Mouse (Mus musculus) adrenal gland, postnatal 14 days (tissue): ENCODE measurements at regions not wholly inside any gene's neighbourhood (a gene's known extent, or its start where the extent isn't known, plus 50 kb on each side); places are given as distances from the start of the nearest gene placed in this dataset.

ENCODE experiments used
- DNase-seq: peaks from one replicate; pipeline ENCODE4 v3.0.0; 2021; ENCODE audit warnings: mixed read lengths

DNA sequence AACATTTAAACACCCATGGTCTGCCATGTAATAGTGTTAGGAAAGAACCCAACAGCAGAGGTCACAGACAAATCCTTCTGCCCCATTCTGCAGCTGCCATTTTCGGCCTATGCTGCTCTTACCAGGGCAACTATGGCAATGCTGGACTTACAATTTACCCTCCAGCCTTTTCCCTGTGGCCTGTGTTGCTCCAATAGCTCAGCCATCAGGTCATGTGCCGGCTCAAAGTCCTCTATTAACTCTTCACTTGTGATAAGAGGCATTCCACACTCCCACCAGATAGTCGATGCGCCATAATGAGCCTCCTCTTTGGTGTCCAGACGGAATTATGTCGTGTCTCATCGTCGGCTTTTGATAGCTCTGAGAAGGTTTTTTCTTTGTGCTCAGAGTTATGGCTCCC is 214.7 kb upstream of the Ccdc122 start:
- no peak for DNase-seq

DNA sequence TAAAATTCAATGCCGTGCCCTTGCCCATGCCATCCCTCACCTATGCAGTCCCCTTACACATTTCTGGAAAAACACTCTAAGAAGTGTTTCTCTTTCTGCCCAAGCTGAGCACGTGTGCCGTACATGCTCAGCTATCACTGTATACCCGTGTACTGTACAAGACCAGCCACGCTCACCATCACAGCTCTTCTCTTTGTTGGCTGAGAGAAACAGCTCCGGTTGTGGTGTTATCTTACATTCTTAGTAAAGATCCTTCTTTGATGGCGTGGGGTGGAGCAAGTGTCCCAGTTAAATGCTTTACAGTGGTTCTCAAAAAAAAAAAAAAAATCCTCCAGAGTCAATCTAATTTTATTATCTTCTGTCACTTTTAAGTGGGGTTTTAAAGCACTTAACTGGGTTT is 215.1 kb upstream of the Ccdc122 start:
- no peak for DNase-seq

DNA sequence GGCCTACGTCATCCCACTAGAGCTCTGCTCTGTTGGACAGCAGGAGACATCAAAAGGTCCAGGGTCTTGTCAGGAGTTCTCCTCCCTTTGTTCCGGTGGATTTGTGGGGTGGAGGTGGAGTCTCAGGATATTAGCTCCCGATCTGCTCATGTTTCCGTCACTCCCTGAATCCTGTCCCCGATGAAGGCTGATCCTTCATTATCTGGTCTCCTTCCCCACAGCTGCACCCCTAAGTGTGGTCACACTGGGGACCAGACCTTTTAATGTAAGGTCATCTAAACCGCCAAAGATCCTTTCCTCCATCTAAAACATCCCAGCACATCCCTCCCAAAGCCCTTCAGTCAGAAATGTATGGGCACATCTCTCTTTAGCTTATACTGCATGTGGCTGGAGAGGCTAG is 215.6 kb upstream of the Ccdc122 start:
- no peak for DNase-seq

DNA sequence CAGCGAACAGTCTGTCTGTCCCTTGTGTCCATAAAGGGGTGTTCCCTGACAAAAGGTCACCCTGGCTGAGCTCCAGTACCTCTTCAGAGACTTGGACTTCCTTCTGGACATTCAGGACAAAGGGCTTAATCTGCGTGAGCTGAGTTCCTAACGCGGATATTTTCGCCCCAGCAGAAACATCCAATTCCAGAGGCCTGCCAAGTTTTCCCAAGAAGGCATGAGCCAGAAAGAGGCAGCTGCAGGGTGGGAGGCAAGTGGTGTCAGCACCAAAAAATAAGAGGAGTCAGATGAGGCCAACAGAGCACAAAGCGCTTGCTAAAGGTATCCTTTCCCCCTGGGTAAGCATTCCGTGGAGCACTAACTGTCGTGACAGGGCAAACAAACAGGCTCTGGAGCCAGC is 216.9 kb upstream of the Ccdc122 start:
- peak; percentile 85 for DNase-seq

DNA sequence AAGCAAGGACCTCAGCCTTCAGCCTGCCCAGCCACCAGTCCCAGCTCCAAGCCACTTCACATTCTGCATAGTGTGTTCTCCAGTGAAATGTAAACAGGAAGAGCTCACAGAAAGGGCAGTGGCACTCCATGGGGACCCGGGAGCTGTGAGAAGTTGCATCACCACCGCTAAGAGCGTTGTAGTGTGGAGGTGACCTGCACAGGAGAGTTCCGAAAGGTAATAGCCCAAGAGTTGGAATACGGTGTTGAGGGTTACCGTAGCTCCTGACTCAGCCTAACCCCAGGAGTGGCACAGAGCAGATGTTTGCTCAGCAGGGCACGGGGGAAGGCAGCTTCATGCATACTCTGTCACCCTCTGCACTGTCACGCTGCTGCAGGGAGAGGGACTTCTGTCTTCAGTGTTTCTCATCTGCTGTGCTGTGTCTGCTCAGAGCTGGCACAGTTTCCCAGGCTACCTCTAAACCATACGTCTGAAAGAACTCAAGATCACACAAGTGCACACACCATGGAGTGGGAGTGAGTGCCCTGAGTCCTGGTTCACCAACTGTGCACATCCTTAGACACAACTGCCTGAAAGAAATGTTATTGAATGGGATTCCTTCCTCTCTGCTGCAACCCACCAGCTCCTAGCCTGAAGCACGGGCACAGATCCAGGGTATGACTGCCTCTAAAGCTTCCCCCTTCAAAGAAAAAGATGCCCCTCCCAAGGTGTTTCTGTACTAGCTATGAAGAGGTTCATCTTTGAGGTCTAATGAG is 218.1 kb upstream of the Ccdc122 start:
- DNase-seq, result peak; percentile 27

DNA sequence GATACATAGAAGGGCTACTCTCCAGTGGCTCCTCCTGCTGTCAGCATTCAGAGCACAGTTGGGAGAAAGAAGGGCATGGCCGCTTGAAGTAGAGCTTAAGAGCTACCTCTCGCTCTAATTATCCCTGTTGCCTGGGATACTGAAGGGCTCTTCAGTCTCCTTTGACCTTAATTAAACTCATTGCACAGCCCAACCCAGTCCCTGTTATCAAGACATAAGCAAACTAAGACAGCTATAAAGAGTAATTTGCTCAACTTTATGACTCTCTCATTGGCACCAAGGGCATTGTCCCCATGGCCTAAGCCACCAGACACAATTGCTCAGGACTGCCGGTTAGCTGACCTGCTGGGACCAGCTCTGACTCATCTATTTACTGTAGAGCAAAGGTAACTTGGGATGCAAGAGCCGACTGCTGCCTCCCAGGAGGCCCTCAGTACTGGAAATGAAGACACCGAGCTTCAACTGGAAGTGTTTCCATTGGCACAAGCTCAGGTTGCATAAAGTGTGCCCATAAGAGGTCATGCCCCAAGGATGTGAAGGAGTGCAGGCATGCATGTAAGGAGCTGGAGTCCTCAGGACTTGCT is 219.3 kb upstream of the Ccdc122 start:
- DNase-seq, result peak; percentile 55

DNA sequence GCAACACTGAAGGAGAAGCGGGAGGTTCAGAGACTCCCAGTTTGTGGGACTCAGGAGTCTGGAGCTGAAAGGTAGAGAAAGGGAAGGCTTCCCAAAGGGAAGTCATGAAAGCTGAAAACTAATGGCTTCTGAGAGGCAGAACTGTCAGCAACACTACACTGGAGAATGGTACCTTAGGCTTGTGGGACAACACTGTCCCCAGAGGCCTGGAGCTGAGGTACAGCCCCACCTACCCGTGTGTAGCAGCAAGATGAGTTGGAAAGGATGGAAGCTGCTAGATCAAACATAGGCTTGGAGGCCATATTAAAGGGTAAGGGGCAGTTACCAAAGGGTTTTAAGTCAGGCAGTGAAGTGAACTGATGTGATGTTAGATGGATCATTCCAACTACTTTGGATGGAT is 219.9 kb upstream of the Ccdc122 start:
- no peak for DNase-seq

DNA sequence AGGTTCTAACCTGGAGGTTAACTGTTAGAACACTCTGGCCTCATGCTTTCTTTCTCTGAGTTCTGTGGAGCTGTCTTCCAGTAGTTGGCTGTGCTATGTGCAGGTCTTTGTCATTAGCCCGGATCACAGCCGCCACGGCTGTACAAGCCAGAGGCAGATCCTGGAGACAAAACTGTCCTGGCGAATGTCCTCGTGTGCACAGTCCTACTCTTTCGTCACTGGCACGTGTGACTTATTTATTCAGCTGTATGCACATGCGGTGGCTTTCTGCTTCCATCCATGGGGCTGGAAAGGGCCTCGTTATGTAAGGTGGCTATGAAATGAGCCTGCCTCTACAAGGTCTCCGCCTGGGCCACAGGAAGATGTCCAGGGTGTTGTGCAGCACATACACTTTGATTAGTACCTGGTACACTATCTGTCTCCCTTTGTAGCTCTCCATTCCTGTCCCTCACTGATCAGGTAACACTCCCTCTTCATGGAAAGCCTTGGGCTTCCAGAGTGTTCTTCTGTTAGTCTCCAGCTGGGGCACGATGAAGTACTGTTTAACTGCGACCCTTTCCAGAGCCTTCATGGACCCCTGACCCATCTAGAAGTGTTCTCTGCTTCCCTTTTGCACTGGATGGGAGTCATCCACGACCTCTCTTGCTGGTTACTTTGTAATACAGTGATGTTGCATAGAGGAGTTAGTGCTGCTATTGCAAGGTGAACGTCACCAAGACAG is 224.3 kb upstream of the Ccdc122 start:
- DNase-seq, result no peak

DNA sequence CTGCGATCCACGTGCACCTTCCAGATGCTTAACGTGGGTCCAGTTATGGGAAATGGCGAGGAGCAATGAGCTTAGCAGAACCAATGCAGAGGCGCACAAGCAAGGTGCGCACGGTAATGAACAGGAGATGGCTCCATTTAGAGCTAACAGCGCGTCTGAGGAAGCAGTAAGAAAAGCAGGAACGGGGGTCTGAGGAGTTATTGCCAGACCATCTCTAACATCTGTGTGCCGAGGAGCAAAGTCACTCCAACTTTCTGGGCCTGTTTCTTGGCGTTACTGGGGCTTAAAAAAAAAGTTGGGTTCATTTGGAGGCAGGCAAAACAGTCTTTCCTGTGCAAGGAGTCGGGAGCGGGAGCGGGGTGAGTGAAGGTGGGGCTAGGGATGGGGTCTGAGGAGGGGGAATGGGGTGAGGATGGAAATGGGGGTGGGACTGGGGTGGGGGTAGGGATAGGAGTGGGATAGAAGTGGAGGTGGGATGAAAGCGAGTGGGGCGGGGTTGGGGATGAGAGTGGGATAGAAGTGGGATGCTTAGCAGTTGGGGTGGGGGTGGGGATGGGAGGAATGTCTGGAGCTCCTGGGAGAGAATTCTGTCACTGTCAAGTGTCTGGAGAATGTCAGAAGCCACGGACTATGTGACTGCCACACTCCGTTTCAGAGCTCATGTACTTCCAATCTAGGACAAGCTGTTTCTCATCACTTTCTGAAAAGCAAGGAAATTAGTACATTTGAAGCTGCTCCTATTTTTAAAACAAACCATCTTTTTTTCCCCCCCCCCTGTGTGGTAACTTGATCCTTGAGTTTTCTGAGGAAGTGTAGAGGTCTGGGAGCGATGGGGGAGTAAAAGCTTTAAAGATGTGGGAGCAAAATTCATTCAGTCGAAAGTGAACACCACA is 225.6 kb upstream of the Ccdc122 start:
- DNase-seq, result no peak

DNA sequence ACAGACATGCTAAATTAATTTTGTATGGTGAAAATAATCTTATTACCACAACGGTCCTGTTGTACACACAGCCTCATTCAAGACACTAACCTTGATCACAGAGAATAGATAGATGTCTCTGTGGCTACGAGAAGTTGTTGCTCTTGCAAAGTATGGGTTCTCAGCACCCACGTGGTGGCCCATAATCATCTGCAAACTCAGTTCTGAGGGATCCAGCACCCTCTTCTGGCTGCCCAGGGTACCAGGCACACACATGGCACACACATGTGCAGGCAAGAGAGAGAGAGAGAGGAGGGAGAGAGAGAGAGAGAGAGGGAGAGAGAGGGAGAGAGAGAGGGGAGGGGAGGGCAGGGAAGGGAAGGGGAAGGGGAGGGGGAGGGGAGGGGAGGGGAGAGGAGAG is 226.5 kb upstream of the Ccdc122 start:
- DNase-seq, result no peak

DNA sequence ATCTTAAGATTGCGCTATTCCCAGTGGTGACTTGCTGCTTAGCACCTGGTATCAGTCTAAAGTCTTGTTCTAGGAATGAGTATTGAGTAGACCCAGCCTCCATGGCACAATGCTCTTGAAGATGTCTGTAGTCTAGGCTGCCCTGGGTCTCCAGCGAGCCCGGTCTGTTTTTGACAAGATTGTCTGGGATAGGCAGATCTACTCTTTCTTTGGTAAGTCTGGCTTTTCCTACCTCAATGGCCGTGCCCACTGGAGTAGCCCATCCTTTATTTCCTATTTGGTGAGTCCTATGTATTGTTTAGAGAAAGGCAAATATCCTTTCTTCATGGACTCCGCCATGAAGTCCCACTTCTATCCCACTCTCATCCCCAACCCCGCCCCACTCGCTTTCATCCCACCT is 227.2 kb upstream of the Ccdc122 start:
- DNase-seq, result no peak

DNA sequence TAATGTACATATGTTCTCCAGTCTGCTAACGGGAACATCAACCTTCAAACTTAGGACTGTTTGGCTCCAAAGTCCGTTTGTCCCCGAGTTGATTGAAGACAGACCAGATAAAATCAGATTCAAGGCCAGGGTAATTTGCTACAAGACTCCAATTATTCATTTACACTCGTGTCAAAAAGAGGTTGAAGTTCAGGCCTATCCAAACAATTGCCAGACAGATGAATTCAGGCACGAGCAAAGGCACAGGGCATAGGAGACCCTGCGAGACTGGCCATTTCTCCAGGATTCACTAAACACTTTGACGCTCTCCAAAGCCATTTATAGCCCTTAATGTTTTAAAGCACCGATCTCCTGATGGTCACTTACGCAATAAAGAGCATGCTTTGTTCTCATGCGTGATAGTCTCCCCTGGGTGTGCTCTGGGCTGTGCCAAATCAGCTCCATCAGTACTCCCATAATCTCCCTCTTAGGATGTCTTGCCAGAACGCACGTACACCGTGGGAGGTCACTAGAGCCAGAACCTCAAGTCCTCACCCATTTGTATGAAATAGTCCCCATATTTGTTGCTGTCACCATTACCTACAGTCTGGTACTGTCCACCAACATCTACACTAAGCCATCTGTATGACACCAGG is 231.3 kb upstream of the Ccdc122 start:
- DNase-seq, result no peak

DNA sequence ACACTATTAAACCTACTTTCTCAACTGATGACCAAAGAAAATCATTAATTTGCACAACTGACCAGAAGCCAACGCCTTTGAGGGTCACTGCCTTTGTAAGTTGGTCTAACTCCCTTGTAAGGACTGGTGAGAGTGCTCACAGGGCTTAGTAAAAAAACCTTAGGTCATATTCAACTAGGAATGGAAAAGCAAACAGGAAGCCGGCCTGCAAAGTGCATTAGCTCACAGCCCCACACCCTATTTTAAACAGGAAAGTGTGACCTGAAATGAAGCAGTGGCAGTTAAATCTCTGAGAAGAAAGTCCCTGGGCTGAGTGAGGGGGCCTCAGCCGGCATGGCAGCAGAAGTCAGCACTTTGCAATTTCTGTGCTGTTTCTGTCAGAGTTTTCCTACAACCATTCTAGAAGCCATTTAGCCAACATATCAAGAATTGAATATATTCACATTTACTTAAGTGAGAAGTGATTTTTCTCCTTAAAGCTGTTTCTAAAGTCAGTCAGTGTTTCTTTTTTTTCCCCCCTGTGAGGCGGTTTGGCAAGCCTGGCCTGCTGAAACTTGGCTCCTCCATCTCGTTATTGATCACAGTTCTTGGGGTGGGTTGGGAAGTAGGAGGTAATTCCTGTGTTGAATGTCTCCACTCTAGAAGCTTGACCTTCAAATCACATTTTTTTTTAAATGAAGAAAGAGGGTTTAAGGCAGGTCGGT is 232.0 kb upstream of the Ccdc122 start:
- DNase-seq, result no peak

DNA sequence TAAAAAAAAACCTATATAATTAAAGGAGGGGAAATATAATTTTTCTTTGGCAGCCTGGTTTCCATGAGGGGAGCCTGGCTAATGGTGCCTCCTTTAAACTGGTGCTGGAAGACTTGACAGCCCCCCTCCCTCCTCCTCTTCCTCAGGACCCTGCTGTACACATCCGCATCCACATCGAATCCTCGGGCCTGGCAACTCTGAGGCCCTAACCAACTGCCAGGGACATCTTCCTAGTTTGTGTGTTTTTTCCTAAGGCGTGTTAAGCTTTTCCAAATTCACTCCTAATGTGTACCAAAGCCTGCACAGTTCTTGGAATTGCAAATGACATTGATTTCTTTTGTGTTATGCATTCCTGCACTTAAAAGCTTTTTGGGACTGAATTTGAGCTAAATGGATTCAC is 236.4 kb upstream of the Ccdc122 start:
- no peak for DNase-seq

DNA sequence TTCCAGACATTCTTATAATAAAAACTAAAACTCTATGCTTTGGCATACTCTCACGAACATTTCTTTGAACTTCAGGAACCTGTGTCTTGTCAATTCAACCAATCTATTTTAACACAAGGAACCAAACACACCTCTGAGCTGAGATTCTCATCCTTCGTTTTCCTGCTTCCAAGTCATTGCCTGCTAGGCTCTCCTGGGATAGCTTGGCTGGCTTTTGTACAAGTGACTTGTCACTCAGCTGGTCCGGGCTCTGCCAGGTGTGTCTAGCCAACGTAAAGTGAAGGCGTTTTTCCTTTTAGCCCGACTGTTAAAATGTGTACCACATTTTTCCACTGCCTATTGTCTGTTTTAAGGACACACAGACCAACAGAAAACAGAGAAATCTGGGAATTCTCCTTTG is 236.8 kb upstream of the Ccdc122 start:
- peak; percentile 37 for DNase-seq

DNA sequence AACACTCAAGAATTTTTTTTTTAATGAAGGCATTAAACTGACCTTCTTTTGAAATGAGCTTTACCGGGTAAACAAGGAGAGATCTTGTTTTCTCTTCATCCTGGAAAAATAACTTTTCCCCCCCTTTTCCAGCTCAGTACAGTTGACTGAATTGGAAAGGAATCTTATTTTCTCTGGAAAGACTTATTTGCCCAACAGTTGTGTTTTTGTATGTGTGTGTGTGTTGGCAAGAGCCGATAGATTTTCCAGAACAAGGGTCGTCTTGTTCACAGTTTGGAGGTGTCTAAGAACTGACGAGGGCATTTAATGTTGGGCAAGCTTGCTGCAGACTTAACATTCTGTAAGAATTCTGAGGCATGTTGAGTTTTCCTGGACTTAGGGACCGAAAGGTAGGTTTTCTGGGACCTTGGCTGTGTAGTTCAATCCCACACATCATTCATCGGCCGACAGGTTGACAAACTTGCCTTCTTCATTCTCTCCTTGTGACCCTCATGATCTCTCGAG is 237.6 kb upstream of the Ccdc122 start:
- DNase-seq, result no peak

DNA sequence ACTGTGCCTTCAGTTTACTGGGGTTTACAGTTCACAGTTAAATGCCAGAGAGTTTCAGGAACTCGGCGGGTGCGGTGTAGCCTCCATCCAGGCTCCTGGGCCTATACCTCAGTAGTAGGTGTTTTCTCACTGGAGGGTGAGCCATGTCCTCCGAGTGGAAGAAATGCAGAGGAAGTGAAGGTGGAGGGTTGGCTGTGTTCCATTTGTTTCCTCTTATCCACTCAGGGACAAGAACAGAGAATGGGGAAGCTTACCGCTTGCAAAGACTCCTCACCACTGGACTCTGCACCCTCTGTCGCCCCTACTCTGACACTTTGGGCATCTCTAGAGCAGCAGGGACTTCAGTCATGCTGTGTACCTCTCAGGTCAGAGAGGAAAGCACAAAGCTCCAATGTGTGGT is 238.1 kb upstream of the Ccdc122 start:
- DNase-seq, result no peak

DNA sequence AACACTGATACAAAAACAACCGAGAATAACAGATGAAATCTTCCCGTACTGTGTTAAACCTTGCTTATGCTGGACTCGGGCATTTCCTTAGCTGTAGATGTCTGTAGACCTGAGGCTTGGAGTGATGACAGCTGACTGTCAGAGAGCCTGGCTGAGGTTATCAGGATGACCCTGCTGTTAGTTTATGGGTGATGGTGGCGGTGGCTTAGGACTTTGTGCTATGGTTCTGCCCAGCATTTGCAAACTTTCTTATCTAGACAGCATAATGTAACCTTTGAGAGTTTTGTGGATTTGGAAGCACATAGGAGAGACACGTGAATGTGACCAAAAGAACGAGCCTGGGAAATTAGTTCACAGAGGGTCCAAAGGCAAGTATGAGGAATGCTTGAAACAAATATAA is 239.1 kb upstream of the Ccdc122 start:
- no peak for DNase-seq

DNA sequence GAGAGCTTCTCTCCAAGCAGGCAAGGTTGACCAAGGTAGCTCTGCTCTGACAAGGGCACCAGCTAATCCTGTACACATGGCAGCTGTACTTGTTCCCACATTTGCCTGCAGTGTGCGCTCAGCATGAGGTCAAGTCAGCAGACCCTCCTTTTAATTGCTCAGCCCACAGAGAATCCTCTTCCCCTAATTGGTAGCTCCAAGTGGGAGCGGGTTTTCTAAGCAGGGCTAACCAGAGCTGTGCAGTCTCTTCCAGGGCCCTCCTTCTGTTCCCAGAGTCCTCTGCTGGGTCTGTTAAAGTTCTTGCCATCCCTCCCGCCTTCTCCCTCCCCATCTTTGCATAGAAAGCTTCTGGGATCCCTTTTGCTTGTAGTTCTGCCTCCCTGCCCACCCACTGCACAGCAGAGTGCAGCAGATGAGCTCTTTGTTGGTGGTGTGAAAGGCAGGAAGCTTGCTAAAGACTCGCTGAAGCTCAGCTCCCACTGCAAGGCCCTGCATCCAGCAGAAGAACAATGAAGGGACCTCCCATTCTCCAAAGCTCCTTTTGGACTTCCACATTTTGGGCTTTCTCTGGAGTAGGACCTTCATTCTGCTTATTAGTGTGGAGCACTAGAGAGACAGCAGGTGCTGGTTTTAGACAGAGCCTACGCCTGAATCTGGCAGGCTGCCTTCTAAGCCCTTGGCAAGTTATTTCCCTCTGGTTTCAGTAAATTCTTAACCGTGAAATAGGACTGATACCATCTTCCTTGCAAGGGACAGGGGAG is 235.3 kb upstream of the Serp2 start:
- no peak for DNase-seq

DNA sequence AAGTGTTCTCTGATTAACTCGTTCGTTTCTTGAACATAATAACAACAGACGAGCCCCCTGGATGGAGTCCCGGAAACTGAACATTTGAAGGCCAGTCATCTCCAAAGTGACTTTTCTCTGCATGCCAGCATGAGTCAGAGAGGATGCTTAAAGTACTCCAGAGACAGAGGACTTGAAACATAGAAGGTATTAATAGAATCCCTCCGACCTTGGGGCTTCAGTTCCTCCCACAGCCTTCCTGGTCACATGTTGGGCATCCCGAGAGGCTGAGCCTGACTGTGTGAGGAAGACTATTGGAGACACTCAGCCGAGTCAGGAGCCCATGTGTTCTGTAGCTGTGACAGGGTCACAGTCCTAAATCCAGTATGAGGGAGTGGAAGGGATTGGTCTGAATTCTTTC is 232.7 kb upstream of the Serp2 start:
- DNase-seq, result peak; percentile 41

DNA sequence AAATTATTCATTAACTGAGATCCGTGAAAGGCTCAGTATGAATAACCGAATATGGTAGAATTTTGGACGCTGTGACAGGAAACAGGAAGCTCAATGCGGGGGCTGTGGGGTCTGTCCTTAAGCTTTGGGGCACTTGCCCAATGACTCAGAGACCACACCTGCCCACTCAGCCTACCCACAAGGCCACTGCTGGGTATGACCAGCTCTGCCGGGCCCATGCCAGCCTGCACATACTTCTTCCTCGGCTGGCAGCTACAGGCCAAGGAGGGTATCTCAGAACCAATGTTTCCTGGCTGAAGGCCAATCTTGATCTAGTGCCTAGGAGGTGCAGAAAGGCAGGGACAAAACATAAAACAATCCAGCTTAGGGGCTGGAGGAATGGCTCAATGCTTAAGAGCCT is 230.9 kb upstream of the Serp2 start:
- DNase-seq, result peak; percentile 53
